Mouse (Mus musculus) midbrain, embryonic 15.5 days (tissue): ENCODE measurements at regions not wholly inside any gene's neighbourhood (a gene's known extent, or its start where the extent isn't known, plus 50 kb on each side); places are given as distances from the start of the nearest gene placed in this dataset.

Experiments used
- ATAC-seq: fragments of 200-750 bp; cut with Nextera tagmentation; replicated peaks from 2 replicates; pipeline ENCODE4 v1.8.0; 2017; ENCODE audit warnings: moderate TSS enrichment
- H3K27ac ChIP-seq: fragments of 300-500 bp; sonication (generic); 2 replicates; pipeline ENCODE4 v1.5.1; 2015; ENCODE audit warnings: mild to moderate bottlenecking, inconsistent platforms
- H3K27me3 ChIP-seq: fragments of 300-500 bp; sonication (generic); replicated peaks from 2 replicates; pipeline ENCODE4 v1.6.1; 2015; ENCODE audit warnings: inconsistent platforms
- H3K36me3 ChIP-seq: fragments of 300-500 bp; sonication (generic); replicated peaks from 2 replicates; pipeline ENCODE4 v1.6.1; 2015; ENCODE audit warnings: inconsistent platforms
- H3K4me1 ChIP-seq: fragments of 300-500 bp; sonication (generic); 2 replicates; pipeline ENCODE4 v1.6.1; 2015; ENCODE audit warnings: inconsistent platforms
- H3K4me2 ChIP-seq: fragments of 300-500 bp; sonication (generic); 2 replicates; pipeline ENCODE4 v1.6.1; 2015; ENCODE audit warnings: inconsistent platforms, mild to moderate bottlenecking, moderate library complexity
- H3K4me3 ChIP-seq: fragments of 300-500 bp; sonication (generic); 2 replicates; pipeline ENCODE4 v1.5.1; 2015; ENCODE audit warnings: mild to moderate bottlenecking, inconsistent platforms
- H3K9ac ChIP-seq: fragments of 300-500 bp; sonication (generic); 2 replicates; pipeline ENCODE4 v1.6.1; 2015; ENCODE audit warnings: mild to moderate bottlenecking, inconsistent platforms
- H3K9me3 ChIP-seq: fragments of 300-500 bp; sonication (generic); 2 replicates; pipeline ENCODE4 v1.6.1; 2016; ENCODE audit warnings: inconsistent platforms
- WGBS: fragments of 180-500 bp; shearing (Covaris S2); methylation state at CpG from one replicate; pipeline ENCODE4 v1.1.7; 2015; ENCODE audit warnings: mixed read lengths; 5-methylcytosine and 5-hydroxymethylcytosine counted together

- WGBS, result 95% methylated on average over 3 of the region's 3 CpGs
- no peaks in the 10 kb centered on the region for H3K27me3 ChIP-seq
- H3K9ac ChIP-seq, result no peak overlapping the region
- H3K9me3 ChIP-seq, result no peaks in the 10 kb centered on the region
- H3K4me1 ChIP-seq, result no peaks in the 10 kb centered on the region
- no peak overlapping the region for H3K4me2 ChIP-seq
- no peak for ATAC-seq
- no peaks in the 10 kb centered on the region for H3K36me3 ChIP-seq
- H3K27ac ChIP-seq, result no peak overlapping the region
- no peak overlapping the region for H3K4me3 ChIP-seq
Observed at GRCm38 (mm10) chr8:76429818-76430217, 469.4 kb upstream of the Nr3c2 start.

DNA sequence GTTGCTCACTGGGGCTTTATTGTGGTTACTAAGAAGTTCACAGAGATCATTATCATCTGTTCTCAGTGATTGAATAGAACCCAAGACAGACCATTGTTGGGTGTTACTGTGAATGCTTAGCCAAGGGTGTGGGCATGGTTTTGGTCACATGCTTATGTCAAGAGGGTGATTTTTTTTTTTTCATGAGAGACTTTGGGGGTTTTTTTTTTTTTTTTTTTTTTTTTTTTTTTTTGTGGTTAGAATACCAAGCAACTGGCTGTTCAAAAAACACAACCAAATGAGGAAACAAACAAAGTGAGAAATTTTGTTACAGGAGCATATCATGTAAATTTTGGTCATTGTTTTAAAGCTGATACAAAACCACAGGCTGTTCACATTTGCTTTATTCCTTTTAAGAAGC lies 466.4 kb upstream of the Nr3c2 start:
- Histone ChIP-seq H3K4me1 (no peaks in the 10 kb centered on the region), H3K4me3 (no peak overlapping the region), H3K27ac (no peak overlapping the region), H3K9ac (no peak overlapping the region), H3K9me3 (no peaks in the 10 kb centered on the region), H3K27me3 (no peaks in the 10 kb centered on the region), H3K36me3 (no peaks in the 10 kb centered on the region), H3K4me2 (no peak overlapping the region)
- ATAC-seq, result no peak

- H3K4me3 ChIP-seq, result no peak overlapping the region
- H3K4me1 ChIP-seq, result no peaks in the 10 kb centered on the region
- ATAC-seq, result no peak
- no peaks in the 10 kb centered on the region for H3K9me3 ChIP-seq
- no peaks in the 10 kb centered on the region for H3K36me3 ChIP-seq
- H3K27ac ChIP-seq, result no peak overlapping the region
- no peaks in the 10 kb centered on the region for H3K27me3 ChIP-seq
- no peak overlapping the region for H3K9ac ChIP-seq
- no peak overlapping the region for H3K4me2 ChIP-seq
- 88% methylated on average over 3 of the region's 3 CpGs for WGBS
Observed at GRCm38 (mm10) chr8:76437951-76438350, 461.3 kb upstream of the Nr3c2 start.

- Histone ChIP-seq H3K27ac (no peak overlapping the region), H3K36me3 (no peaks in the 10 kb centered on the region), H3K4me3 (no peak overlapping the region), H3K4me2 (no peak overlapping the region), H3K9me3 (no peaks in the 10 kb centered on the region), H3K9ac (no peak overlapping the region), H3K4me1 (no peaks in the 10 kb centered on the region), H3K27me3 (no peaks in the 10 kb centered on the region)
- 83% methylated on average over 5 of the region's 5 CpGs for WGBS
- ATAC-seq, result no peak
Observed at GRCm38 (mm10) chr8:76474464-76475208, 424.6 kb upstream of the Nr3c2 start.

GRCm38 (mm10) chr8:76478966-76479365 lies 420.3 kb upstream of the Nr3c2 start:
- Histone ChIP-seq H3K4me3 (no peak overlapping the region), H3K27ac (no peak overlapping the region), H3K4me2 (no peak overlapping the region), H3K27me3 (no peaks in the 10 kb centered on the region), H3K9me3 (no peaks in the 10 kb centered on the region), H3K4me1 (no peaks in the 10 kb centered on the region), H3K9ac (no peak overlapping the region), H3K36me3 (no peaks in the 10 kb centered on the region)
- WGBS, result 83% methylated on average over 4 of the region's 4 CpGs
- ATAC-seq, result no peak

- no peak overlapping the region for H3K4me2 ChIP-seq
- H3K9me3 ChIP-seq, result no peaks in the 10 kb centered on the region
- no peak overlapping the region for H3K4me3 ChIP-seq
- no peak overlapping the region for H3K9ac ChIP-seq
- no peaks in the 10 kb centered on the region for H3K27me3 ChIP-seq
- no peaks in the 10 kb centered on the region for H3K4me1 ChIP-seq
- no peak for ATAC-seq
- 87% methylated on average over 1 of the region's 1 CpGs for WGBS
- no peak overlapping the region for H3K27ac ChIP-seq
- no peaks in the 10 kb centered on the region for H3K36me3 ChIP-seq
Observed at GRCm38 (mm10) chr8:76503621-76504020, 395.6 kb upstream of the Nr3c2 start.

DNA sequence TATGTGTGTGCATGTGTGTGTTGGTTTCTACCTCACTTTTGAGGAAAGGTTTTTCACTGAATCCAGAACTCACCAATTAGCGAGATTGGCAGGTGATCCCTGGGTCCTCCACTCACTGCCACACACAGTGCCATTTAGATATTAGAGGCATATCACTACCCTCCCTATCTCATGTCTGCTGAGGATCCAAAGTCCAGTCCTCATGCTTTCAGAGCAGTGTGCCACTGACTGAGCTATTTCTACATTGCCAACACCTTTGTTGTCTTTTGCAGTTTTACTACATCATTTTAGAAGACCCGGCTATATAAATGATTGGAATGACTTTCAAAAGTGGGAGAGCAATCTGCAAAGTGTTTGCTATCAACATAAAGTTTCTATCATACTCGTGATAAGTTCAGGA lies 392.0 kb upstream of the Nr3c2 start:
- Histone ChIP-seq H3K27me3 (no peaks in the 10 kb centered on the region), H3K4me1 (no peaks in the 10 kb centered on the region), H3K4me2 (no peak overlapping the region), H3K36me3 (no peaks in the 10 kb centered on the region), H3K9ac (no peak overlapping the region), H3K27ac (no peak overlapping the region), H3K9me3 (no peaks in the 10 kb centered on the region), H3K4me3 (no peak overlapping the region)
- WGBS, result 81% methylated on average over 3 of the region's 3 CpGs
- no peak for ATAC-seq

- Histone ChIP-seq H3K9me3 (no peaks in the 10 kb centered on the region), H3K4me2 (no peak overlapping the region), H3K27ac (no peak overlapping the region), H3K4me3 (no peak overlapping the region), H3K36me3 (no peaks in the 10 kb centered on the region), H3K9ac (no peak overlapping the region), H3K27me3 (no peaks in the 10 kb centered on the region), H3K4me1 (no peaks in the 10 kb centered on the region)
- ATAC-seq, result no peak
Observed at GRCm38 (mm10) chr8:76509201-76509600, 390.0 kb upstream of the Nr3c2 start.

GRCm38 (mm10) chr8:76514132-76514531 lies 385.1 kb upstream of the Nr3c2 start:
- no peak overlapping the region for H3K9ac ChIP-seq
- no peak overlapping the region for H3K4me2 ChIP-seq
- H3K4me1 ChIP-seq, result no peaks in the 10 kb centered on the region
- no peak overlapping the region for H3K4me3 ChIP-seq
- ATAC-seq, result no peak
- H3K27me3 ChIP-seq, result no peaks in the 10 kb centered on the region
- H3K27ac ChIP-seq, result no peak overlapping the region
- no peaks in the 10 kb centered on the region for H3K36me3 ChIP-seq
- WGBS, result 87% methylated on average over 1 of the region's 1 CpGs
- H3K9me3 ChIP-seq, result no peaks in the 10 kb centered on the region

DNA sequence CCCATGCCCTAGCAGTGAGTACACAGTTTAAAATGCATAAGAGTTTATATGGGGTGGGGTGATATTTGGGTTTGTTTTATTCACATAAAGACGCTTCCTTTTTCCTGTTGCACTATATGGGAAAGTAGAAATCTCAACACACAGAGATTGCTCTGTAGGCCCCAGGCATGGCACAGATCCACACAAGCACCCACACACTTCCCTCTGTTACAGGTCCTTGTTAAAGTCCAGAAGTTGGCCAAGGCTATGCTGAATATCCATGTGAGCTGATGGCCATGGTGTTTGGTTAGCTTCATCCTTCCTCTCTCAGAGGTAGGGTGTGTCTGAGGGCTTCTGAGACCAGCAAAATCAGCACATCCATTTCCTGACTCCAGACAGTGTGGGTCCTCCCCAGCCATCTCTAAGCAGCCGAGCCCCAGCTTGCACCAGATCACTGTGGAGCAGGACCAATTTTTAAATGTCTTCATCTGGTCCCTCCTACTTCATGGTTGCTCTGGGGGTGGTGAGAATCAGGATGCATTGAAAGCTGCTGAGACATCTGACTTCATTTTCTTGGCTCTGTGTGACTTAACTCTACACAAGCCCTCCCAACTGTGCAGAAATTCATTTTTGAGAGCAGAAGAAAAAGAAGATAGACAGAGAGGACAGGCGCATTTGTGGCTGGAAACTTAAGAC lies 360.3 kb upstream of the Nr3c2 start:
- Histone ChIP-seq H3K36me3 (no peaks in the 10 kb centered on the region), H3K4me3 (no peak overlapping the region), H3K9me3 (no peaks in the 10 kb centered on the region), H3K27ac (no peak overlapping the region), H3K27me3 (no peaks in the 10 kb centered on the region), H3K4me2 (no peak overlapping the region), H3K9ac (no peak overlapping the region), H3K4me1 (no peaks in the 10 kb centered on the region)
- WGBS, result 89% methylated on average over 3 of the region's 3 CpGs
- no peak for ATAC-seq

DNA sequence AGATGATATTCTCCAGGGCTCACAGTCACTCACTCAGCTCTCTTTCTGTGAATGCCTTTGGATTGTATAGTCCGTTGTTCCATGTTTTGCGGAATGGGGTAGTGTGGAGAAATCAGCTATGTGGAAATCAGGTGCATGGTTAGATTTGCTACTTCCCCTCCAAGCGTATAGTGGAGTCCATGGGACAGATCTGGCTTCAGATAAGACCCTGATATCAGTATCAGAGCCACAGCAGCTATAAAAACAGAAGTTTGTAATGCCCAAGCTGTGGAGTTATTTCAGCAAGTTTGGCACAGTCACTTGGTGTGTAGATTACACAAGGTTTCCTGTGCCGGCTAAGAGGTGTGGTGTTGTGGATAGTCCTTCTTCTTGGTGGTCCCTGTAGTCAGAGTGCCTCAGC lies 359.6 kb upstream of the Nr3c2 start:
- no peaks in the 10 kb centered on the region for H3K9me3 ChIP-seq
- ATAC-seq, result no peak
- H3K4me2 ChIP-seq, result no peak overlapping the region

GRCm38 (mm10) chr8:76540611-76541010 lies 358.6 kb upstream of the Nr3c2 start:
- no peak overlapping the region for H3K9ac ChIP-seq
- no peaks in the 10 kb centered on the region for H3K27me3 ChIP-seq
- no peak overlapping the region for H3K4me2 ChIP-seq
- no peaks in the 10 kb centered on the region for H3K36me3 ChIP-seq
- 59% methylated on average over 3 of the region's 3 CpGs for whole genome bisulfite sequencing
- no peak overlapping the region for H3K4me3 ChIP-seq
- no peaks in the 10 kb centered on the region for H3K9me3 ChIP-seq
- no peaks in the 10 kb centered on the region for H3K4me1 ChIP-seq
- no peak for ATAC-seq
- H3K27ac ChIP-seq, result no peak overlapping the region

More for the DNA sequence above, 359.6 kb upstream of the Nr3c2 start:
- Histone ChIP-seq H3K4me3 (no peak overlapping the region), H3K27me3 (no peaks in the 10 kb centered on the region), H3K9ac (no peak overlapping the region), H3K4me1 (no peaks in the 10 kb centered on the region), H3K36me3 (no peaks in the 10 kb centered on the region), H3K27ac (no peak overlapping the region)
- 88% methylated on average over 4 of the region's 4 CpGs for WGBS

GRCm38 (mm10) chr8:76551681-76552080 lies 347.6 kb upstream of the Nr3c2 start:
- 90% methylated on average over 2 of the region's 2 CpGs for WGBS

More at GRCm38 (mm10) chr8:76551681-76552080, 347.6 kb upstream of the Nr3c2 start:
- Histone ChIP-seq H3K36me3 (no peaks in the 10 kb centered on the region), H3K27ac (no peak overlapping the region), H3K4me2 (no peak overlapping the region), H3K27me3 (no peaks in the 10 kb centered on the region), H3K9me3 (no peaks in the 10 kb centered on the region), H3K9ac (no peak overlapping the region), H3K4me3 (no peak overlapping the region), H3K4me1 (no peaks in the 10 kb centered on the region)
- ATAC-seq, result no peak
